Mouse (Mus musculus) lung, postnatal 0 days (tissue): ENCODE data around the gene Phlpp1. TPM values are rescaled to one million over a fixed set of nuclear protein-coding genes. Genes with fewer than 3 reads are reported as not detected.

Experiments
- ATAC-seq: fragments of 200-750 bp; cut with Nextera tagmentation; 2 replicates; pipeline ENCODE4 v1.8.0; 2017; ENCODE audit warnings: moderate library complexity
- DNase-seq: peaks from one replicate; pipeline ENCODE4 v3.0.0-alpha.2; 2016; ENCODE audit warnings: low spot score
- H3K27ac ChIP-seq: fragments of 300-500 bp; sonication (generic); 2 replicates; pipeline ENCODE4 v1.5.1; 2014; ENCODE audit warnings: antibody characterized with exemption, mild to moderate bottlenecking, low read length, mixed read lengths
- H3K27me3 ChIP-seq: fragments of 300-500 bp; sonication (generic); replicated peaks from 2 replicates; pipeline ENCODE4 v1.6.1; 2014; ENCODE audit warnings: low read length, mixed read lengths; ENCODE audit not compliant: insufficient read depth
- H3K36me3 ChIP-seq: fragments of 300-500 bp; sonication (generic); 2 replicates; pipeline ENCODE4 v1.6.1; 2014; ENCODE audit warnings: low read length, mixed read lengths; ENCODE audit not compliant: insufficient read depth
- H3K4me1 ChIP-seq: fragments of 300-500 bp; sonication (generic); 2 replicates; pipeline ENCODE4 v1.6.1; 2014; ENCODE audit warnings: antibody characterized with exemption, low read depth, low read length, mixed read lengths; ENCODE audit not compliant: insufficient read depth
- H3K4me2 ChIP-seq: fragments of 300-500 bp; sonication (generic); replicated peaks from 2 replicates; pipeline ENCODE4 v1.6.1; 2014; ENCODE audit warnings: low read depth, mild to moderate bottlenecking, low read length, moderate library complexity, mixed read lengths
- H3K4me3 ChIP-seq: fragments of 300-500 bp; sonication (generic); 2 replicates; pipeline ENCODE4 v1.5.1; 2014; ENCODE audit warnings: low read depth, low read length
- H3K9ac ChIP-seq: fragments of 300-500 bp; sonication (generic); replicated peaks from 2 replicates; pipeline ENCODE4 v1.6.1; 2014; ENCODE audit warnings: low read depth, mild to moderate bottlenecking
- H3K9me3 ChIP-seq: fragments of 300-500 bp; sonication (generic); 2 replicates; pipeline ENCODE4 v1.6.1; 2016; ENCODE audit warnings: low read length, mixed read lengths
- CTCF ChIP-seq: IDR thresholded peaks from 2 replicates; pipeline ENCODE4 v1.5.1; 2016; ENCODE audit warnings: antibody characterized with exemption, mild to moderate bottlenecking
- EP300 ChIP-seq: IDR thresholded peaks from 2 replicates; pipeline ENCODE4 v1.6.1; 2016; ENCODE audit warnings: antibody characterized with exemption, mild to moderate bottlenecking, control low read depth
- WGBS: fragments of 180-500 bp; shearing (Covaris S2); extraction: QIAGEN DNeasy Blood & Tissue Kit; methylation state at CpG from one replicate; pipeline ENCODE4 v1.1.7; 2014; 5-methylcytosine and 5-hydroxymethylcytosine counted together
- polyA plus RNA-seq: library from polyadenylated mRNA; unstranded; fragments of >200 nt; fragmentation: Nextera tagmentation; extraction: Ambion mirVana; gene quantifications from 2 replicates; pipeline ENCODE4 v1.2.1, GENCODE M21; 2015

Phlpp1 gene
- polyA plus RNA-seq, 1 experiment from 2014 or later = 4.3 TPM

GRCm38 (mm10) chr1:106345265-106345664, 173.7 kb downstream of the Phlpp1 start:
- ATAC-seq = no peak
- H3K4me3 ChIP-seq = no peak overlapping the region
- H3K27me3 ChIP-seq = no peaks in the 10 kb centered on the region
- TF ChIP-seq CTCF (no peak), EP300 (no peak)
- peaks cover 13% of the 10 kb centered on the region; the same call in 1 of the 2 replicates for H3K36me3 ChIP-seq
- DNase-seq = no peak
- no peak overlapping the region for H3K4me2 ChIP-seq
- no peak overlapping the region for H3K27ac ChIP-seq
- no peaks in the 10 kb centered on the region for H3K4me1 ChIP-seq
- 89% methylated on average over 2 of the region's 2 CpGs for WGBS
- no peaks in the 10 kb centered on the region for H3K9me3 ChIP-seq
- no peak overlapping the region for H3K9ac ChIP-seq

DNA sequence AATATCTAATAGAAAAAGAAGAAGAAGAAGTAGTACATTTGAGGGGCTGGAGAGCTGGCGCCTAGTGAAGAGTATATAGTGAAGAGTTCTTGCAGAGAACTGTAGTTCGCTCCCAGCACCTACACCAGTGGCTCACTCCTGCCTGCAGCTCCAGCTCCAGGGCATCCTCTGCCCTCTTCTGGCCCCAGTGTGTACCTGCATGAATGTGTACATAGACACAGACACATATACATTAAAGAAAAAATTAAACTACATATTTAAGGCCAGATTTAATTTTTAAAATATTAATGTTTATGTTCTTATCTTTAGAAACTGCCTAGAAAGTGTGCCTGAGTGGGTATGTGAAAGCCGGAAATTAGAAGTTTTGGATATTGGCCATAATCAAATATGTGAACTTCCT, 175.2 kb downstream of the Phlpp1 start:
- ATAC-seq = no peak
- DNase-seq = no peak
- WGBS = 92% methylated on average over 3 of the region's 3 CpGs

DNA sequence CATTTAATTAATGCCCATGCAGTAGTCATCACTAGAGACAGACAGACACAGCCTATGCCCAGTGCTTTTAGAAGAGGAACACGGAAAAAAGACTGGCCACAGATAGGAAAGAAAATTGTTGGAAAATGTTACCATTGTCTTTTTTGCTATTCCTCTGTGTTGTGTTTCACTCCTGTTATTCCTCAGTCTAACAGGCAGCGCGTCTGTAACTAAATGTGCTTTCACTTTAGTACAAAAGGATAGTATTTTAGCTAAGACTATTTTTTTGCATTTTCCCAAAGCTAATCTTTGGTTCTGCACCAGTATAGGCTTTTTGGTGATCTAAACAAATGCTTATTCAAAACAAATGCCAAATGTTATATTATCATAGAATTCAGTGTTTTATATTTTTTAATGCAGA, 177.6 kb downstream of the Phlpp1 start:
- Histone ChIP-seq H3K27me3 (no peaks in the 10 kb centered on the region), H3K36me3 (0 out of 2 replicates have a peak, but pooled peaks cover 8% of the 10 kb centered on the region), H3K4me3 (no peak overlapping the region), H3K9me3 (no peaks in the 10 kb centered on the region), H3K4me1 (no peaks in the 10 kb centered on the region), H3K9ac (no peak overlapping the region), H3K27ac (no peak overlapping the region), H3K4me2 (no peak overlapping the region)
- WGBS = 94% methylated on average over 3 of the region's 3 CpGs
- ATAC-seq = no peak
- DNase-seq = no peak
- TF ChIP-seq CTCF = no peak
- TF ChIP-seq EP300 = no peak

More for the DNA sequence above, 175.2 kb downstream of the Phlpp1 start:
- no peaks in the 10 kb centered on the region for H3K27me3 ChIP-seq
- 0 out of 2 replicates have a peak, but pooled peaks cover 8% of the 10 kb centered on the region for H3K36me3 ChIP-seq
- H3K9me3 ChIP-seq = no peaks in the 10 kb centered on the region
- H3K4me1 ChIP-seq = no peaks in the 10 kb centered on the region
- no peak overlapping the region for H3K4me3 ChIP-seq
- no peak overlapping the region for H3K4me2 ChIP-seq
- TF ChIP-seq EP300 (no peak), CTCF (peak; percentile 49)
- no peak overlapping the region for H3K9ac ChIP-seq
- no peak overlapping the region for H3K27ac ChIP-seq

- Histone ChIP-seq H3K27me3 (no peaks in the 10 kb centered on the region), H3K36me3 (no peaks in the 10 kb centered on the region), H3K9me3 (no peaks in the 10 kb centered on the region), H3K9ac (no peak overlapping the region), H3K4me1 (no peaks in the 10 kb centered on the region), H3K4me3 (no peak overlapping the region), H3K4me2 (no peak overlapping the region), H3K27ac (no peak overlapping the region)
- ATAC-seq (no peak), DNase-seq (no peak)
- 72% methylated on average over 2 of the region's 2 CpGs for WGBS
- TF ChIP-seq CTCF (no peak), EP300 (no peak)
Measured at GRCm38 (mm10) chr1:106351512-106351911, 180.0 kb downstream of the Phlpp1 start.

DNA sequence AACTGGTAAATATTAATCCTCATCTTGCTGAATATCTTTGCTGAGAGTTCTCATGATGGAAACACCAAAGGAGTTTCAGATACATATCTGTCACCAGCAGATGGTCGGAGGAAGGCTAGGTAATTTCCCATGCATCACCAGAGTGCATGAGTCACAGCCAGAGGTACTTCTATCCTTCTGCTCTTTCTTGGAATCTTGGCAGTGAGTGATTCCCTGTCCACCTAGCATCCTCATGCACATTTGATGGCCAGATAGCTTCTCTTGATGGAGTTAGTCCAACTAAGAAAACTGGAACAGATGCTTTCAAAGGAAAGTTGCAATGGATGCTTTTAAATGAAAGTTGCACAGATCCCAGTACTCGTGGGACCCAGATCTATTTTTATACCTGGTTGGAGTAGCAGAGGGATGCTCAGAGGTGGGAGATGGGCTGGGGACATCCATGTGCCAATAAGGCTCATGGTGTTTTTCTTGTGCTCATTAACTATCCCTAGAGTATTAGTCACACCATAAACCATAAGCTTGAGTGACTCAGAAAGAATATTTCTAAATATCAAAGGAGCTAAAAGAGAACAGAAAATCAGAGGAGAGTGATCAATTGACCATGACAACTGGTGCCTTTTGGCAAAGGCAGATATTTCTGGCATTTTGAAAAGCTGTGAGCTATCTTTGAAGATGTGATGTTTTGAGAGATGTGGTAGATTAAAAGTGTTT, 181.4 kb downstream of the Phlpp1 start:
- H3K9me3 ChIP-seq = no peaks in the 10 kb centered on the region
- no peaks in the 10 kb centered on the region for H3K4me1 ChIP-seq
- H3K36me3 ChIP-seq = no peaks in the 10 kb centered on the region
- H3K9ac ChIP-seq = no peak overlapping the region
- no peak overlapping the region for H3K27ac ChIP-seq
- H3K4me2 ChIP-seq = no peak overlapping the region
- H3K27me3 ChIP-seq = no peaks in the 10 kb centered on the region
- H3K4me3 ChIP-seq = no peak overlapping the region
- DNase-seq = no peak
- TF ChIP-seq EP300 (no peak), CTCF (no peak)
- 85% methylated on average over 2 of the region's 2 CpGs for WGBS
- no peak for ATAC-seq

- H3K27ac ChIP-seq = no peak overlapping the region
- DNase-seq (no peak), ATAC-seq (no peak)
- H3K9ac ChIP-seq = no peak overlapping the region
- H3K27me3 ChIP-seq = no peaks in the 10 kb centered on the region
- WGBS = 85% methylated on average over 4 of the region's 4 CpGs
- H3K36me3 ChIP-seq = no peaks in the 10 kb centered on the region
- TF ChIP-seq CTCF (no peak), EP300 (no peak)
- H3K4me2 ChIP-seq = no peak overlapping the region
- H3K4me1 ChIP-seq = no peaks in the 10 kb centered on the region
- no peaks in the 10 kb centered on the region for H3K9me3 ChIP-seq
- H3K4me3 ChIP-seq = no peak overlapping the region
Measured at GRCm38 (mm10) chr1:106353993-106354392, 182.4 kb downstream of the Phlpp1 start.

- DNase-seq (no peak), ATAC-seq (no peak)
- no peaks in the 10 kb centered on the region for H3K9me3 ChIP-seq
- no peak overlapping the region for H3K4me3 ChIP-seq
- no peaks in the 10 kb centered on the region for H3K27me3 ChIP-seq
- no peak for TF ChIP-seq EP300
- TF ChIP-seq CTCF = no peak
- H3K4me1 ChIP-seq = no peaks in the 10 kb centered on the region
- no peaks in the 10 kb centered on the region for H3K36me3 ChIP-seq
- no peak overlapping the region for H3K9ac ChIP-seq
- no peak overlapping the region for H3K27ac ChIP-seq
- no peak overlapping the region for H3K4me2 ChIP-seq
Measured at GRCm38 (mm10) chr1:106359474-106359873, 187.9 kb downstream of the Phlpp1 start.
